Mouse (Mus musculus) urinary bladder, postnatal 14 days (tissue): ENCODE data around the gene Rpia.
"Not testable (repeated sequence)": the region's sequence is repeated elsewhere in the genome, so short reads cannot be mapped to it uniquely, and the experiment has no call there.

ENCODE experiments used
- DNase-seq: peaks from one replicate; pipeline ENCODE4 v3.0.0; 2021; ENCODE audit warnings: low spot score

Gene Rpia

DNA sequence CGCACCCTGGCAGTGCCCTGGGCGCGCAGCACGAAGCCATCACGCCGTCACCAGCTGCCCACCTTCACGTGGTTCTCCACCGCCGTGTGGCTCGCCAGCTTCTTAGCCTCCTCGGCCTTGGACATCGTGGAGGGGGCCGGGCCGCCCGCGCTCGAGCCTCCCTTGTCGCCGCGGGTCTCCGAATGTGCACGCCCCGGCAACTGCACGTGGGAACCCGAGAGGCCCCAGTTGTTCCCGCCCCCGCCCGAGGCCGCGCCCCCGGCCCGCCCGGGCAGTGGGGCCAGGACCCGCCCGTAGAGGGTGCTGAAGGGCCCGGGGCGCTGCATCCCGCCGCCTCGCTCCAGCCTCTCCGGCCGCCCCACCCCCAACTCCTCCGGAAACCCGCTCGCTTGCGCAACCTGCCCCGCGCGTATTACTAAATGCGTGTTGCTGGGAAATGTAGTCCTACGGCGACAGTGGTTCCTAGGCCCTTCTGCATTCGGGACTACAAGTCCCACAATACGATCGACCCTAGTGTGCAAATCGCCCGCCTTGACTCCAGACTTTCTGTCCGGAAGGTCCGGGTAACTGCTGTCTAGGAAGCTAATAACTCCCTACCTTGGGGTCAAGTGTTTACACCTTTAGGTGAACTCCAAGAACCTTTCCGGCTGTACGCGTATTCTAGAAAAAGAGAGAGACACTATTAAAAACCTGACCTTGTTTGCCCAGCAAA lies at the start of gene Rpia:
TSS of gene Rpia (minus strand) at position 409 of the 712 bp plus-strand sequence.
- peak; percentile 100 for DNase-seq

DNA sequence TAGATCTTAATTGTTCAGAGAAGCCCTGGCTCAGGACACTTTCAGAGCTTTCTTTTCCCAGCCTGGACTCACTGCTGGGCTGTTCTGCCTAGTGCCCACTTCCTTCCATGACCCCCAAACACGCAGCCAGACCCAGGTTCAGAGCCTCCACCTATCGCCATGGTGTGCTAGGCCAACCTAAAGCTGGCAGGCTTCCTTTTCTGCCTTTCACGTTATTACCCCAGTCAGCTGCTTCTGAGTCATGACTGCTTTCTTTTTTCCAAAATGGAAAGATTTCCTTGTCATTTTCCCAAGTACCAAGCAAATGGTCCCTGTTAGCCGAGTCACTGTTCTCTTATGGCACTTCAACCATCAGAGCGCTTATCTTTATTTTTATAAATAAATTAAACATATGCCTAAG lies 48.2 kb upstream of the Rpia start:
- DNase-seq = no peak

DNA sequence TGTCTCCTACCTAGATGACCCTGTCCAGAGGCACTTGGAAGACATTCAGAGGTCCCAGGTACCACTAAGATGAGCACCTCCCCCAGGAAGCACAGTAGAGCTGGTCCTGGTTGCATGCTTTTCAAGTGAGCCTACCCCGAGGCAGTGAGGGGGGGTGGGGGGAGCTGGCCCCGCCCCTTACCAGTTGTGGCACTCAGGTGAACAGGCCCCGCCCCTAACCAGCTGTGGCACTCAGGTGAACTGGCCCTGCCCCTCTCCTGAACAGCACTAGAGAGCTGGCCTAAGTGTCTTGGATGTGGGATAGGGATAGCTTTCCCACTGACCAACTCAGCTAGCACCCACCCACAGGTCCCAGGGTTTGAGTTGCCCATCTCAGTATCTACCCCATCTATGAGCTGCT lies 46.5 kb upstream of the Rpia start:
- DNase-seq = no peak

DNA sequence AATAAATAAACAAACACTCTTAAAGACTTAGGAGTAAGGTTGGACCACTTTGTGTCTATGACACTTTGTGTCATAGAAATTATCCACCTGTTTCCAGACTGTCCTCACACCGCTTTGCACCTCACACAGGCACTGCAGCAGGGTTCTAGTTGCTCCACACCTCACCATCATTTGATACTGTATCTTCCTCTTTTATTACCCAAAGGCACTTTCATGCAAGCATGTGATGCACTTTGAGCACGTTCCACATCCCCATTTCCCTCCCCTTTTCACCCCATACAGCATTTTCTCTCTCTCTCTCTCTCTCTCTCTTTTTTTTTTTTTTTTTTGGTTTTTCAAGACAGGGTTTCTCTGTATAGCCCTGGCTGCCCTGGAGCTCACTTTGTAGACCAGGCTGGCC lies 45.3 kb upstream of the Rpia start:
- no peak for DNase-seq

DNA sequence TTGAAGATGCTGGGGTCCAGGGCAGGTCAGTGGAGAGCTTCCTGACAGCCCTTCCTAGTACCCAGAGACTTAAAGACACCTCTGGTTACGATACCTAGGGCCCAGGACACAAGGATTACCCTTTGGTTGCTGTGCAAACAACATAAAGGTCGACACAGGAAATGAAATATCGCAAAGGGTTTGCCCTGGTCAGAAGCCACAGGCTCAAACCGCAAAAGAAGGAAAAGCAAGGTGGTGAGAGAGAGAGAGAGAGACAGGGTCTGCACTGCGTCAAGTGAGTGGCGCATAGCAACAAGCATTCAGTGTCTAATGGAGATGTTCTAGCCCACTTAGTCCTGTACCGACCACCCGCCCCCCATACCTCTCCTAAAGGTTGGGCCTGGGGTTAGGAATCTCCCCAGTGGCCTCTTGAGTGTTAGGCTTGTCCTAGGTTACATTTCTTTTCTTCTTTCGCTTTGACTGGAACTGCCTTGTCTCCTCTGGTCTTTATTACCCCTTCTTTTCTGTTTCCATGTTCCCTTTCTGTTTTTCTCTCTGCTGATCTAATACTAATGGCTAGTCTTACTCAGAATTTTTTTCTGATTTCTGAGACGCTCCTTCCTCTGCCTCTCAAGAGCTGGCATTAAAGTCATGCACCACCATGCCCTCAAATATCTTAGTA lies 39.3 kb upstream of the Rpia start:
- no peak for DNase-seq

DNA sequence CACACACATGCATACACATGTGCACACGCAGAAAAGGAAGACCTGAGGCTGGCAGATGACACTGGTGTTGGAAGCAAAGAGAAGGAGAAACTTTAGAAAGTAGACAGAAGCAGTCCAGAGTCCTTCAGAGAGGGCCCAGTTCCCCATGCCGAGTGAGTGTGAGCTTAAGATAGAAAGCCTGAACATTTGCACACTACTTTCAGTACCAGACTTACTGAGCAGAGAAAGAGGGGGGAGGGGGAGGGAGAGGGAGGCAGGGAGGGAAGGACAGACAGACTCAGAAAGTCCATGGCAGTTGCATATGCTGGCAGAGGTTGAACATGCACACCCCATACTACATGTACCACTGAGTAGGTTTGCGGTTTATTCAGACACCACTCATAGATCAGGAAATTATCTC lies 38.5 kb upstream of the Rpia start:
- no peak for DNase-seq

DNA sequence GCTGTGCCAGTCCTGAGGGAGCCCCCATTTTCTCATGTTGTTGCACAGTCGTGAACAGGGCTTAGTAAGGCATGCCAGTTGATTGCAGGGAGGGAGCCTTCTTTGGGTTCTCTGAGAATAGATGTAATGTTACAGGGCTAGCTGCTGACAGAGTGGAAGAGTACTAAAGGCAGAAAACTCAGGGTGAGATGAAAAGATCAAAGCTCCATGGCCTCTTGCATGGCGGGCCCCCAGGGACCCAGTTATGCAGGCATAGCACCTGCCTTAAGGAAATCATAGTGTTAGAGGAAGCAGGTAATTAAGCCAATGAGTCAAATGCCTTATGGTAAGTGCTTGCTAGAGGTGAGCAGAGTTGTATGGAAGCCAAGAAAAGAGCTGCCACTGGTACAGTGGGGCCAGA lies 37.4 kb upstream of the Rpia start:
- no peak for DNase-seq

DNA sequence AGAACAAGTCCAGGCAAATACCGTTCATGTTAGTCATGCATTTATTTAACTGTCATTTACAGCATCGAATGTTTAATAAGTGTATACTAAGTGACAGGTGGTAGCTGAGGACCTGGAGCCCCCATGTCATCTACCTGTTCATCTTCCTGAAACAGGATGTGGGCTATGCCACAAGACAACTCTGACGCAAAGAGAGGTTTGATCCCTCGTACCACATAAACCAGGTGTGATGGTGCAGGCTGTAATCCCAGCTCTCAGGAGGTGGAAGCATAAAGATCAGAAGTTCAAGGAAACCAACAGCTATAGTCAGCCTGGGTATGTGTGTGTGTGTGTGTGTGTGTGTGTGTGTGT lies 32.9 kb upstream of the Rpia start:
- no peak for DNase-seq

DNA sequence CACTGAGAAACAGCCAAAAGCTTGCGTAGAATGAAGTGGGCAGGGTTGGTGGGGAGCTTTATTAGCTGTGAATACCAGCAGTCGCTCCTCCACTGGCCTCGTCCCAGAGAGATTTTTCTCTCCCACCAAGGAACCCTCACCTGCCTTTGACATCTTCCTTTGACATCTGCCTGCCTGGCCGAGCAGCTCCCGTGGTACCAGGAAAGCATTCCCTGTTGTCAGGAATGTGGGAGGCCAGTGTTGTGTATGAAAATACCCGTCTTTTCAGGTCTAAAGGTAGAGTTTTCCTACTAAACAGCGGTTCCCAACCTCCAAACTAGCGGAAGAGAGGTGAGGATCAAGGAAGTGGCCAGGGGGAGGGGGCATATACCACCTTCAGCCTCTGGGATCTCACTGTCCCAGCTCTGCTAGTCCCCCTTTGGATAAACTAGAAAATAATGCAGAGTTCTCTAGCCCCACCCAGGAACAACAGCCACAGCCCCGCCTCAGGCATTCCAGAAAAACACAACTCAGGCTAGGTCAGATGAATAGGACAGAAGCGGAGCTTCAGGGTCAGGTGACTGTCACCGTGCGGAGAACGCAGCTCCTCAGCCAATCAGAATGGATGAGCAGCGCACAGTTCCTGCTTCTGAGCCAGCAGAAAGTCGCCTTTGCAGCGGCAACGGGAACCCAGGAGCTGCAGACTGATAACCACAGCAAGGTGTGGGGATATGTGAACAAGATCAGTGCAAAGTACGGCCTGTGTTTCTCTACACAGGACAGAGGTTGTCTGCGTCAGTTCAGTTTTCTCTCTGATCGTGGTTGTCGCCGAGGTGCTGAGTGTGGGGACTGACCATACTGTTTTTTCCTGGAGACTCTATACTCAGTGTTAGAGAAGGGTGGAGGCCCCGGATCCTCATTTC lies 32.3 kb upstream of the Rpia start:
- peak; percentile 63 for DNase-seq

DNA sequence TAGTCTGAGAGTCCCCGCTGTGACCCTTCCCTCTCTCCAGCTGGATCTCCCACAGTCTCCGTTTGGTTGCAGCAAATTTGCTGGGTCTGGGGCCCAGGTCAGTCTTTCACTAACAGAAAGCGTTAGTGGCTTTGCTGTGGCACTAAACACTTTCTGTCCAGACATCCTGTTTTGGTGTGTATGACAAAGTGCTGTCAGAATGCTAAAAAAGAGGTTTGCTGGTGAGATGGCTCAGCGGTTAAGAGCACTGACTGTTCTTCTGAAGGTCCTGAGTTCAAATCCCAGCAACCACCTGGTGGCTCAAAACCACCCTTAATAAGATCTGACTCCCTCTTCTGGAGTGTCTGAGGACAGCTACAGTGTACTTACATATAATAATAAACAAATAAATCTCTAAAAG lies 31.2 kb upstream of the Rpia start:
- DNase-seq = not testable (repeated sequence)

DNA sequence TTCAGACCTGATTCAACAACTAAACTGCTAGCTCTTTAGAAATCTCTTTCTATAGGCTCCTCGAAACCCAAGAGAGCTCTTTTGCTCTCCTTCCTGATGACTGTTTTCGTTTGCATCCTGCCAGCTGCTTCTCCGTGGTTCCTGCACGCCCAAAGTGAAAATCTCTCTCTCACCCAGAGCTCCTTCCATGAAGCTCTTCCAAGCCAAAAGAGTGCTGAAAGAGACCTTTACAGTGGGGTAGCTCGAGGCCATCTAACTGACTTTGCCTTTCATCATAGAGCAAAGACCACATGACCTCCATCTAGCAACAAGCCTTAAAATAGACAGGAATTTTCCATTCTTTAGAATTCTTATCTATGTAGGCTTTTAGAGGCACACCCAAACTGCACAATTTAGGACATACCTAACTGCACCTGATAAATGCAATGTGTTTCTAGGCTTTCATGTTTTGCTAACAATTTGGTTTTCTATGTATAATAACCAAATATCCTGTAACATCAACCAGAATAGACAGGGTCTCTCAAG lies 30.4 kb upstream of the Rpia start:
- no peak for DNase-seq

DNA sequence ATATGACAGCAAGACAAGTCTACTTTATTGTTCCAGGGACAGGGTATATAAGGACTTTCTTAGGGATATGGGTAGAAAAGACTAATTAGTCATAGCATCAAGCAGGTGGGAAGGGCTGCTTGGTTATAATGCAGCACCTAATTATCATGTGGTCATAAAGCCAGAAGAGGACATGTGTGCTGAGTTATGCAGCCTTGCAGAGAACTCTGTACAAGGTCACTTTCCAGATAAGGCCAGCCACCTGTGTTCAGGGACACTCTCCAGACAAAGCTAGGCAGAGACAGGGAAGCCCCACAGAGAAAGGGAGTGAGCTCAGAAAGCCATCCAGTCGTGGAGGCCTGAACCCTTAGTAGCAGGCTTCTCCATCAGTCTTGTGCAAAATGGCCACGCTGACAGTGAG lies 29.5 kb upstream of the Rpia start:
- DNase-seq = no peak

DNA sequence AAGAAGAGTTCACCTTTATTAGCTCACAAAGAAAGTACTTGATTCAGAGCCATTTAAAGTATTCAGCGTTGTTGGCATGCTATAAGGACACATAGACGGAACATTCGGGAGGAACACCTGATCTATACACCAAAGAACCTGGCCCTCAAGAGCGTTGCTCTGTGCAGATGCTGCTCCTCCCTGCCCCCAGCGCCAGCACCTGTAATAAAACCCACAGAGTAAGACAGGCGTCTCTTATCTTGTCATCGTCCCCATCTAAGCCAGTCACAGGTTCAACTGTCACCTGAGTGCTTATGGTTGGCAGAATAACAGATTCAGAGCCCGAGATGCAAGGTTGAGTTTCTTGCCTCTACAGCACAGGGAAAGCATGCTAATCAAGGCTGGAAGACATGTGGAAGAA lies 23.4 kb upstream of the Rpia start:
- no peak for DNase-seq

DNA sequence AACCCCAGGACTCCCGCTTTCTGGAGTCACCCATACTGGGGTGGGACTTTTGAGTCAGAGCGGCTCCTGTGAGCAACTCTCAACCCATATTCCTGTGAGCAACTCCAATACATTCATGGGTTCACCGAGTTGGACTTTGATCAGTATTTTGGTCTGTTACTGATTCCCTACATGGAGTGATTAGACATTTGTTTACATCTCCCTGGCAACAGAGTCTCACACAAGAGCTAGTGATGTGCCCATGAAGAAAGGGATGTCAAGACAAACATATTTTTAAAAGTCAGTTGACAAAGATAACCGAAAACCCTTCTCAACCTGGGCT lies 22.6 kb upstream of the Rpia start:
- no peak for DNase-seq

DNA sequence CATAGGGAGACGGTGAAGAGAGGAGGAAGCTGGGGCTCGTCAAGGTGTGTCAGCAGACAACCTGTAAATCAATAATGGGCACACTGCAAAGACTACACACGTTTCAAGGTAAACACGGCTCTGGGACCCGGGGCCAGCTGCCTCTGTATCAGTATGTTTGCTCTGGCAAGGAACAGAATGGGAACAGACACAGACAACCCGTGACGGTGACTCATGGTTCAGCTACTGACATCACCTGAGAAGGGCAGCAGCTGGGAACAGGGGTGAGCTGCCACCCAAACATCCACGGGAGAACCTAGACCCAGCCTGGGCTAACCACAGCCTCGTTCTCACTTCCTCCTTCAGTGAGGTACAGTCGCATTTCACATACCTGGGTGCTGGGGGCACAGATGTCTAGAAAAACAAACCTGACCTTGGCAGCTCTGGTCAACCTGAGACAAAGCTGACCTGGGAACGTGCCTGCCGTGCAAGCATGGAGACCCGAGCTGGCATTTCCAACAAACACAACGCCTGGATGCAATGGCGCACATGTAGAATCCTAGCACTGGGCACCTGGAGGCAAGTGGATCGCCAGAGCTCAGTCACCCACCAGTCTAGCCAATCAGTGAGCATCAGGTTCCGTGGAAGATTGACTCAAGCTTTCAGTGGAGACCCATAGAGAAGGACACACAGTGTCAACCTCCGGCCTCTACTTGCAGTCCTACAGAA lies 22.0 kb upstream of the Rpia start:
- DNase-seq = peak; percentile 43

DNA sequence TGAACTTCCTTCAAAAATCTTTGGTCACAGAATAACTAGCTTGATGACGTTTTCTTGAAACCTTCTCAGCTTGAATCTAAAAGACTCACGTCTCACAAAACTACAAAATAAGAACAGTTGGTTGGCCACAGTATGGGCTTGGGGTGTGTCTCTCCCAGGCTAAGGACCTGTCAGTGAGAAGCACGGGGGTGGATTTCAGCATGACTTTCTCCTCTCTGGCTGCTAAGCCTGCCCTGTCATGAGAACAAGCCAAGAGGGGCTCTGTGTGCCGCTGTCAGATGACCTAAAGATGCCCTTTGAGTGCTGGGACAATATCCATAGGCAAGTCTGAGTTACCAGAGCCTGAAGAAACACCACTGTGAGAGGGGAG lies 20.5 kb upstream of the Rpia start:
- no peak for DNase-seq

DNA sequence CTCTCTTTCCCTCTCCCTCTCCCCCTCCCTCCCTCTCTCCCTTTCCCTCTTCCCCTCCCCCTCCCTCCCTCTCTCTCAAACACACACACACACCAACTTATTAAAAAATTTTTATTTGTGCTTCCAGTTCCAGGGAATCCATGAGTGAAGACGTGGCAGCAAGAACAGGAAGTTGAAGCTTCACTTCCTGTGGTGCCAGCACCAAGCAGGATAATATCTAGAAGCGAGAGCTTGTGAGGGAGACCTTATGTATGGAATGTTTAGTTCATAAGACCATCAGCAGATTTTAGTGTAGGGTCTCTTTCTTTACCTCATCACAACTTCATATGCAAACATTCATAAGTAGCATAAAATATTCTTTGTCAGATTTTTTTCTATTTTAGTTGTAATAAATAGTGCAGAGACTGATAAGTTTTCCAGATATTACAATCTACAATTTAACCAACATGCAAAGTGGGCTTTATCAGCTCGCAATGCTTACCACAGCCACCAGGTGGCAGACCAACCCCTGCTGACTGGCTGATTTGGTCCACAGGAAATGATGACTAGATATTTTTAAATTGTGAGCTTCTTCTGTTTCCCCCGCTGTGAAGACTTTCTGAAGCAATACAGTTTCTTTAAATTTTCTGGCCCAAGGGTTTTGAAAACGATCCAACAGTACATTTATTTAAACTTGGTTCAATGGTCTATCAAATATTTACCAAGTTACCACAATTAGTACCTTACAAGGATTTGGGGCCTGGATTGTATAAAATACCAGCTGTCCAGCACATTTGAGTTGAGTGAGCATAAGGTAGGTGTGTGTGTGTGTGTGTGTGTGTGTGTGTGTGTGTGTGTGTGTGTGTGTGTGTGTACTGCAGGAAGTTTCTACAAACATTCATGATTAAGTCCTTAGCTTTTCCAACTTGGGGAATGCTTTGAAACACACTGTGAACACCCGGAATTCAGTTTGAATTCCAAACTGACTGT lies 19.8 kb upstream of the Rpia start:
- peak; percentile 82 for DNase-seq

DNA sequence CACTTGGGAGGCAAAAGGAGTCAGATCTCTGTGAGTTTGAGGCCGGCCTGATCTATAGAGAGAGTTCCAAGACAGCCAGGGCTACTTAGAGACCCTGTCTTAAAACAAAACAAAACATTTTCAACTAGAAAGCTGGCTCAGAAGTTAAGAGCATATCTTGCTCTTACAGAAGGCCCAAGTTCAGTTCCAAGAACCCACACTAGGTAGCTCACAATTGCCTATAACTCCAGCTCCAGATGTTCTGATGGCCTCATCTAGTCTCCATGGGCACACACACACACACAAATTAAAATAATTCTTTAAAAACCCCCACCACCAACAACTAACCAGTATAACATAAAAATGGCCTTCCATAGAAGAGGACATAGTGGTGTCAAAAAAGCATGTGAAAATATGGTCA lies 18.5 kb upstream of the Rpia start:
- no peak for DNase-seq

DNA sequence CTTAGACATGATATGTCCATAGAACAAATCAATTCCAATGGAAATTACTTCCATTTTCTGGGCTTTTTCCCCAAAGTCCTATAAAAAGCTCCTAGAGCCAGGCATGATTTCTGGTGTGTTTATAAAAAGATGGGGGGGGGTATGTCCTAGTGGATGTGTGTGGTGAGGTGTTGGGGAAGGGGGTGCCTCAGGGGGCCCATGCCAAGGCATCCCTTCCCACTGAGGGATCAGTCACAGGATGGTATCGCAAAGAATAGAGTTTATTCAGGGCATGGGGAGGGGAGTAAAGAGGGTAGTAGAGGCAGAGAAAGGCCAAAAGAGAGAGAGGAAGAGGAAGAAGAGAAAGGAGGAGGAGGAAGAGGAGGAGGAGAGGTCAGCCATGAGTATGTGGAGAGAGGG lies 14.5 kb upstream of the Rpia start:
- no peak for DNase-seq

DNA sequence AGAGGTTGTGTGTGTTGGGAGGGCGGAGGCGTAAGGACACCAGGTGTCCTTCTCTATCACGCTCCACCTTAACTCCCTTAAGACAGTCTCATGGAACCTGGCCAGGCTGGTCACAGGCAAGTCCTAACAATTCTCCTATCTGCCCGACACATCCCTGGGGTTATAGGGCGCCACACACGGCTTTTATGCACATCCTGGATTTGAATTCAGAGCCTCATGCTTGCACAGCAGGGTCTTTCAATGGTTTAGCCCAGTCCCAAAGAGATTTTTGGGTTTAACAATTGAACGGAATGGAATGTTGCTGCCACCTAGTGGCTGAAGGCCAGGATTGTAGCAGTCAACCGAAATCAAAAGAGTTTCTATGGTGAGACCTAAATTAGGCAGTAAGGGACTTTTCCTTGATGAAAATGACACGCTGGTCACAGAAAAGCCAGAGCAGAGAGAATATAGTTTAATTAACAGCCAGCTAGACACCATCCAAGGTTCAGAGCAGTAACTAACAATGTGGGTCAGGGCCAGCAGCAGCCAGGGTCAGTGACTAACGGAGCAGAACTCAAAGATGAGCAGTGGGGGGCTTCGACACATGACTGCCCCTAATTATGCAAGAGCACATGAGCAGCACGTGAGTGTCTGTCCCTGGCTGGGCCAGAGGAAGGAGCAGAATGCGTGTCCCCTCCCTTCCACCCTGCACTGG lies 13.9 kb upstream of the Rpia start:
- DNase-seq = peak; percentile 48

DNA sequence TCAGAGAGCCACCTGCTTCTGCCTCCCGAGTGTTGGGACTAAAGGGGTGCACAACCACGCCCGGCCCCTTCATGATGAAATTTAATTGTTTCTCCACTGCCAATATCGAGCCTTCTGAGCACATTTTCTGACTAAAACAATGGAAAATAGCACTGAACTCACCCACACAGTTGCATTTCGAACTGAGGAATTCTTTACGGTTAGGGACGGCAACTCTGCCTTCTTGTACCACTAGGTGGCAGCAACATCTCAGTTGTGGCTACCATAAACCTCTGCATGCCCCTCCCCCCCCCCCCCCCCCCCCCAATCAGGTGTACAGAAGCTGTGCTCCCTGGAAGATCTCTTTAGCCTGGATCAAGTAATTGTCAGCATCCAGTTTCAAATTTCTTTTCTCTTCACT lies 13.2 kb upstream of the Rpia start:
- DNase-seq = peak; percentile 64
